Mouse (Mus musculus) mouse trophoblast stem cell (cell line): Measurements from ENCODE around the gene Olfr809.

Source experiments
- in situ Hi-C, 2 experiments: fragments of 300-500 bp; cut with MseI, MboI; formaldehyde crosslinking; loops; 2 replicates in 1 of 2; 3 replicates in 1 of 2; pipeline ENCODE4 v1.15.1; 2025

The Olfr809 gene

DNA sequence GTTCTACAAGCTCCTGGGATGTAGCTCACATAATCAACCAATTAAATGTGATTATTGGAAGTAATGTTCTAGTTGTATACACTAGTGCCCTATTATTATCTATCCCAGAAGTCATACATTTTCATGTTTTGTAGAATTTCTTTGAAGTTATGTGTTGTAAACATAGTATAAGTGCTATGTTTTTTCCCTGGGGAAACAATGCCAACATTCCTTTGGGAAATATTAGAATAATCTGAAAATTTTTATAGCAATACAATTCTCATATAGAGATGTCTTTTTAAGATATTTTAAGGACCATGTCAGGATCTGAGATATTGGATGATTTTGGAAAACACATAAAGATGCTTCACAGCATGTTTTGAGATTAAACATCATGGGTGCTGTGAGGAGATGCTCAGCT lies at the start of gene Olfr809:
TSS of gene Olfr809 (plus strand) at position 301 of the 400 bp plus-strand sequence.
- in situ Hi-C loops, result no loop called here

DNA sequence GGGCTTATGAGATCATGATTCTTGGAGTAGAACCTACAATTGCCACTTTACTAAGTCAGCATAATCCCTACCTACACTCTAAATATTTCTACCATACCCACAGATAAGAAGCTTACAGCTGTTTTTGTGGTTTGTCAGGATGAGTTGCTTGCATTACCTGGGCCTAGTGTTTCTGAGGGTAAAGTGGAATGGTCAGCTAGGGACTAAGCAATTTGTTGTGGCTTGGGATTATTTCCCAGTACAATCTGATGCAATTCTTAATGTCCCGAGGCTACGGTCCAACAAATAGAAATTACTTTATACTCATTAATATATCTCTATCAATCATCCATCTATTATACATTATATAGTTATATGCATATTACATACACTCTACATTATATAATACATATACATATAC lies 45.2 kb upstream of the Olfr809 start, which contains the start of gene Olfr805:
TSS of gene Olfr805 (minus strand) at position 101 of the 400 bp plus-strand sequence.
- in situ Hi-C loops, result no loop called here

DNA sequence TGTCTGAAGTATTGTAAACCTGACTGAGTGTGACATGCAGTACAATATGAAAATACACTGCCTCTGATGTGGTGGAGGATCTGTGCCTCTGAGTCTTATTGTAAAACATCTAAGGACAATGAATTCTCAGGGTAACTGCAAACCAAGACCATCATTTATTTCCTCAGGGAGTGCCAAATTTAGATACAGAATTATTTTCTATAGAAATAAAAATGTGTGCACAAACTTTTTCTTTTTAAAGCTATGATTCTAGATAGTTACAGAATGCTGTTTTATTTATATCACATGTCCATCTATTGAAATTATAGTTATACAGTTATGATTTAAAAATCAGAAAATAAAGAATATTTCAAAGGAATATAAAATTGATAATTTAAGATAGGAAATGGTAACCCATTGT lies 32.6 kb upstream of the Olfr809 start, which contains the start of gene Olfr806:
TSS of gene Olfr806 (minus strand) at position 101 of the 400 bp plus-strand sequence.
- in situ Hi-C loops, result no loop called here

DNA sequence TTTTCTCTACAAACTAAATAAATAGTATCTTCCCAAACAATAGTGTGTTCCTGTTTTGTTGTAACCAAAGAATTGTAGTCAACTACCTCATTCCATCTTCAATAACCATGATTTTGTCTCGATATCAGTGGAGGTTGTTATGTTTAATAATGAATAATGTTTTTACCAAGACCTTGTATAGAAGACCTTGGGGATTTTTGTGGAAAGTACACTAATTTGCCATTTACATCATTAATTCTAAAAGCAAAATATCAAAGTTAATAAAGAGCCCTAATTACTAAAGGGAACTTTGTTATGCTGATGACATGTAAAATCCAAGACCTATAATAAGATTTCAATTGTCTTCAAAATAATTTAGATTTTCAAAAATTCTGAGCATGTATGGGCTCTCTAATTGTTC lies 16.7 kb upstream of the Olfr809 start, which contains the start of gene Olfr807:
TSS of gene Olfr807 (minus strand) at position 101 of the 400 bp plus-strand sequence.
- in situ Hi-C loops, result no loop called here

DNA sequence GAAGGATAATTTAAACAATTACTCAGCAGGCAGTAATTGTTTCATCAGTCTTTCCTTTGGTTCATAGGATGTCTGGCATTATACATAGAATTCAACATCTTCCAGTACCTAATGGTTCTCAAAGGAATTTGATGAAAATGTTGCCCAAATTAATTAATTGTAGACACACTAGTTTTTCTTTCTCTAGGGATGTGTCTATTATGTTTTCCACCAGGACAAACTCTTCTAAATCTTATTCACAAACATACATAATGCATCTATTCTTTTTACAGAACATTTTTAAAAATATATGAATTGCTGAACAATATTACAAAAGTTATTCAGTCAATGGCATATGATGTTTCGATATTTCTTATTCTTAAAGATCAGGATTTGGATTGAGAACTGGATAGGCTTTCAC lies 9.3 kb upstream of the Olfr809 start, which contains the start of gene Olfr808:
TSS of gene Olfr808 (plus strand) at position 301 of the 400 bp plus-strand sequence.
- in situ Hi-C loops, result no loop called here

DNA sequence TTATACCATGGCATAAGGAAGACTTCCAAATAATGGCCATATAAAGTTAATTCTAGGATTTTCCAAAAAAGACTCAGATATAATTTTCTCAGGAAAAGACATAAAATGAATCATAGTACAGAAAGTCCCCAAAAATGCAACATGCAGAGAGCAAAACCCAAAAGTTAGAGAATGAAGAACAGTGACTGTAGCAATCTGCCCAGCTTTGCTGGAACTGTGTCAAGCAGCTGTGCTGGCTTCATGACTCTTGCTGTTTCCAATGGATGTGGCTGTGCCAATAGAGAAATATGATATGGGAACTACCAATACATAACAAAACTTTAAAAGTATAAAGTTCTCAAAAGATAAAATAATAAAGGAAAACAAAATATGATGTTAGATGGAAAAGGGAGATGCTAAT lies 3.7 kb downstream of the Olfr809 start:
- in situ Hi-C loops, result no loop called here

DNA sequence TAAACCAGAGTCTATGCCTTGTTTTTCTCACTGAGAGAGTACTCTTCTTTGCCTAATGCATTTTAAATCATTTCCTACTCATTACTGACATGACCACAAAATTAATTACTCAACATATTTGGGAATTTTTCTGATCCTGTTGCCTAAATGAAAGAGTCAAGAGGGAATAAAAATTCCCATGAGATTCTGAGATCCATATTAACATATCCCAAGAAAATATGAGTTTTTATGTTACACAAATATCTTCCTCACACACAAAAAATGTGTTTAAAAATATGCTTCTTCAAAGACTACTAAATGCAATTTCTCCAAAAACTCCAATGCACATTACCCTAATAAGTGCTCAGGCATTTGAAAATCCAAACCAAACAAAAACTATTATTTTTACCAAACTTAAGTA lies 20.4 kb downstream of the Olfr809 start, which contains the start of gene Olfr810:
TSS of gene Olfr810 (minus strand) at position 101 of the 400 bp plus-strand sequence.
- in situ Hi-C loops, result no loop called here

DNA sequence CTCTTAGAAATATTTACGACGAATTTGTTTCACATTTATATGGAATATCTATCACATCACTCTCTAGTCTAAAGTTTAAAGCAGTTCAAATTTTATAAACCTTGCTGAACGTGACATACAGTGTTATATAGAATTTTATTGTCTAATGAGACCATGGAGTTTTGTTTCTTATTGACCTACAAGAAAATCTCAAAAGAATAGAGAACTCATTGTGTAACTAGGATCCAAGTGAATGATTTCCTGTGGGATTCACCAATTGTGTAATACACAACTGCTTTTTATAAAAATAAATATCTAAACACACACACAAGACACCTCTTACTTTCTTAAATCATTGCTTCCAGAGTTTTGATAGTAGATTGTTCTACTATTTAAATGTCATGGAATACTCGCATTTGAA lies 29.9 kb downstream of the Olfr809 start, which contains the start of gene Olfr811:
TSS of gene Olfr811 (minus strand) at position 101 of the 400 bp plus-strand sequence.
- in situ Hi-C loops, result no loop called here
